Mouse (Mus musculus): ENCODE results near the gene Apol9b. TPM values are rescaled to one million over a fixed set of nuclear protein-coding genes. Genes with fewer than 3 reads are reported as not detected.
"Not testable (repeated sequence)": the region's sequence is repeated elsewhere in the genome, so short reads cannot be mapped to it uniquely, and the experiment has no call there.

The Apol9b gene
- 3.7 and 4.1 TPM in 2 replicates for polyA plus RNA-seq (2012; rRNA removed)

DNA sequence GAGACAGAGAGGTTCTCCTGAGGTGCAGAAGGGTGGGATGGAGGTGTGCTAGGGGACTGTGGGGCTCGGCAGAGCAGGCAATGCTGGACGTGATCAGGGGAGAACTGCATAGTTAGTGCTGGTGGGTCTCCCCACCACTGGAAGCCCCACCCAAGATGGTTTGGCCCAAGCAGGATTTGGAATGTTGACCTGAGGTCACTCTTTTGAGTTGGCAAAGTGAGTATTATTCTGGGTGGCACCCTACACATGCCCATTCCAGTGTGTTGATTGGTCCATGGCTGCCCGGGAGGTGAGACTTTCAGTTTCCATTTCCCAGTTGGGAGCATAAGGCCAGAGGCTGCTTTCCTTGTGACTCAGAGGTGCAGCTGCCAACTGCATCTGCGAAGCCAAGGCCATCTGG, at the start of gene Apol9b:
Gene Apol9b (plus strand): TSS at position 301 of the 400 bp plus-strand sequence.
- not testable (repeated sequence) for DNase-seq (ENCODE audit: low read depth)

DNA sequence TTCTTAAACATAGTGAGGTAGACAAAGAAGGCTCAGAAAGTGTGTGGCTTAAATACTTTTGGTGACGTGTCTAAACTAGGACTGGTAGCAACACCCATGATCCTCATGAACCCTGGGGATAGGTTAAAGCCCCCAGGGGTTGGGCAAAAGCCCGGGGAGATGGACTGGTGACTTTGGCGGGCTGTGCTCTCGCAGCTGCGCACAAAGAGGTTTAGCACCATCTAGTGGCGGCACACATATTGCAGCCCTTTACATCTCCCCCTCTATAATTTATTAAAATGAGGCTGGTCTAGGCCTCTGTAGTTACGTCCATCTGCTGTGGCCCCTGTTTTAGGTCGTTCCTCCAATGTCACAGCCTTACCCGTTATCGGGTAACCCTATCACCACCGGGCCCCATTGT, 44.9 kb upstream of the Apol9b start:
- DNase-seq (ENCODE audit: low read depth) = not testable (repeated sequence)

DNA sequence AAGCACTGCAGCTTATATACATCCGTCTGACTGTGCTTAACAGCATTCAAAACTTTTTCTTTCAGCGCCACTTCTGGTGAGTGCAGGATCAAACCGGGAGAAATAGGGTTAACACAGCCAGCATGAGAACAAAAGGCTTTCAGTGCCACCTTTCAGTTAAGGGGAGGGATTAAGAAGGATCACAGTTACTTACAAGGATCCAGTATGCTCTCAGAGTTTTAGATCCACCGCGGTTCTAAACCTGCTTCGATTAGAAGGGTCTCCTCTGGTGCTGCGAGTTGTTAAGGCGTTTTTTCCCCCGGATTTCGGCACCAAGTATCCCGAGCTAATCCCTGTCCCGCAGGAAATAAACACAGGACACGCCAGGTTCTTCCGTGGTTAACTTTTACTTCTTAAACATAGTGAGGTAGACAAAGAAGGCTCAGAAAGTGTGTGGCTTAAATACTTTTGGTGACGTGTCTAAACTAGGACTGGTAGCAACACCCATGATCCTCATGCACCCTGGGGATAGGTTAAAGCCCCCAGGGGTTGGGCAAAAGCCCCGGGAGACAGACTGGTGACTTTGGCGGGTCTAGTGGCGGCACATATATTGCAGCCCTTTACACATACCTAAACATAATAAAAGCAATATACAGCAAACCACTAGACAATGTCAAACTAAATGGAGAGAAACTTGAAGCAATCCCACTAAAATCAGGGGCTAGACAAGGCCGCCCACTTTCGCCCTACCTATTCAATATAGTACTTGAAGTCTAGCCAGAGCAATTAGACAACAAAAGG, 37.1 kb upstream of the Apol9b start:
- DNase-seq (ENCODE audit: low read depth) = not testable (repeated sequence)

DNA sequence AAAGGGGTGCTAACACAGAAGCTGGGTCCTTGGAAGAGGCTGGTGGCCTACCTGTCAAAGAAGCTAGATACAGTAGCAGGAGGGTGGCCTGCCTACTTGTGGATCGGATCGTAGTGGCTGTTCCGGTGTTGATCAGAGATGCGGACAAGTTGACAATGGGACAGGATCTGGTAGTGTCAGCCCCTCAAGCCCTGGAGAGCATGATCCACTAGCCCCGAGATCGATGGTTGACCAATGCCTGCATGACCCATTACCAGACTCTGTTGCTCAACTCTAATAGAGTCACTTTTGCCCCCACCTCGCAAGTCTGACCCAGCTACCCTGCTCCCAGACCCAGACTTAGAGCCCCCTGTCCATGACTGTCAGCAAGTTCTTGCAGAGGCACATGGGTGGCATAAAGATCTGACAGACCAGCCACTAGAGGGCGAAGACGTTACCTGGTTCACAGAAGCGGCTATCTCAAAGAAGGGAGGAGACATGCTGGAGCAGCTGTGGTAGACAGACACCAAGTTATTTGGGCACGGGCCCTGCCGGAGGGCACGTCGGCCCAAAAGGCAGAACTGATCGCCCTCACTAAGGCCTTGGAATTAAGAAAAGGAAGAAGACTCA, 34.0 kb upstream of the Apol9b start:
- DNase-seq (ENCODE audit: low read depth) = not testable (repeated sequence)

DNA sequence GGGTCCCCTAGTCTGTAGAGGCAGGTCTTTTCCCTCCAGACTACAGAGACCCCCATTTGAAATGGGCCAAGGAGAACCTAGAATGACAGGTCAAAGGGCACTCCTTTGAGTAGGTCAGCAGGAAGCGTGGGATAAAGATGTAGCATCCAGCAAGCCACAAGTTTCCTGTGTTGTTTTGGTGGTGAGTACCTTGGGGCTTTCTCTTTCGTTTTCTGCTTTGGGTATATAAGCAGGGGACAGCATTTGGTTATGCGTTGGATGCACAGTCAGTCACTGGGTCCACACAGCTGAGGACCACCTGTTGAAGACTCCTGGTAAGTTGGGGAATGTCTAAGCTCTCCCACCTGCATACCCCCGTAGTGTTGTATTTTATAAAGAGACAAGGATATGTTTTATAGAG, 30.2 kb upstream of the Apol9b start, which contains the start of gene Apol7e:
Gene Apol7e (plus strand): TSS at position 202 of the 400 bp plus-strand sequence.
- not testable (repeated sequence) for DNase-seq (ENCODE audit: low read depth)

DNA sequence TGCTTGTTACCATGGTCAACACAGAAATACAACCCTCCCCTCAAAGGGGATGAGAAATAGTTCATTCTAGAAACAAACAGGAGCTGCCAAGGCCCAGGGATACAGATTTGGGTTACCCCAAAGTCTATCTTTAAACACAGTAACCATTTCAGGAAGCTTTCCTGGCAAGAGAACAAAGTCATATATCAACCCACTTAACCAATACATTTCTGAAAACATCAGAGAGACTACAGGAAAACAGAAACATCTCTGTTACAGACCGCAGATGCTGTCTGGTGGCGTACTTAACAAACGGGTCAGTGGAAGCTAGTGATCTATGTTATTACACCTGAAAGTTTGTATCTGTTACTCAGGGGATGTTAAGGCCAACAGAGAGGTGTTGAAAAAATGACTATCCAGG, 23.5 kb upstream of the Apol9b start:
- not testable (repeated sequence) for DNase-seq (ENCODE audit: low read depth)

DNA sequence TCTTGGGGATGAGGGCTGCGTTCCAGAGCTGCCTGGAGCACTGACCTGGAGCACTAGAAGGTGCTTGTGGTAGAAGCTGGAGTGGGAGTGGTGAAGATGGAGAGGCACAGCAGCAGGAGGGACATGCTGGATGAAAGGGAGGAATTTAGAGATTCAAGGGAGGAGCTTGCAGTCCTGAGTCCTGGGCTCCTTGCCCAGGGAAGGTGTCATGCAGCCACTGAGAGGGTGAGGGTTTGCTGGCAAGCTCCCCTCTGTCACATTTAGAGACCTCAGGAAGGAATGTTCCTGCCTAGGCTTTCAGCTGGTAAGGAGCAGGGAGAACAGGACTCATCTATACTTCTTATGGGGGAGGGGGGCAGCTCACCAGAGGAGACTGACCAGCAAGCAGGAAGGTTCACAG, 19.9 kb upstream of the Apol9b start:
- not testable (repeated sequence) for DNase-seq (ENCODE audit: low read depth)

DNA sequence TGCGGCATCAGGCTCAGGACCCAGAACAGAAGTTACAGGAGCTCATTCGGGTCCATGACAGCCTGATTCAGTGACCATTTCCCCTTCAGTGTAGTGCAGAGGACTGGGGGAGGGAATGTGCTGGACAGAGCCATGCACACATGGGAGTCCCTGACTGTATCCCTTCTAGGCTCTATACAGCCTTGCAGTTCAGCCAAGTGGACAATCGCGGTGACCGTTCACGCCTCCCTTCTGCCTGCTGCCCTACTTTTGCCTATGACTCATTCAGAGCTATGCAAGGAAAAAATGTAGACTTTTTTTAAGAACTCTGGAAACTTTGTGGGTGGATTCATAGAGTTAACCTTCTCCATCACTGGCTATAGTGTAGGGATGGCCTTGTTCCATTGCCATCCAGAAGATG, 10.6 kb upstream of the Apol9b start:
- DNase-seq (ENCODE audit: low read depth) = not testable (repeated sequence)

DNA sequence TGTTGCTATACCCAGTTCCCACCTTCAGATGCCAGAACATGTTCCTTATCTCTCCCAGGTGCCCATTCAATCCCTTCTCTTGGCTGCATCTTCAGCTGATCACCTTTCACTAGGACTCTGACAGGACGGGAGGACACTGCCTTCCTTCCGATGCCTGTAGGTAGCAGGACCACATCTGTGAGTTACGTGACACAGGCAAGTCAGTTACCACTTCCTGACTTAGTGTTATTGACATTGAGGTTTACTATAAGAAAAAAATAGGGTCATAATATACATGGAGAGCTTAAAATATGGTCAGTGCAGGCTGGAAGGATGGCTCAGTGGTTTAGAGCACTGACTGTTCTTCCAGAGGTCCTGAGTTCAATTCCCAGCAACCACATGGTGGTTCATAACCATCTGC, 7.3 kb upstream of the Apol9b start:
- not testable (repeated sequence) for DNase-seq (ENCODE audit: low read depth)

DNA sequence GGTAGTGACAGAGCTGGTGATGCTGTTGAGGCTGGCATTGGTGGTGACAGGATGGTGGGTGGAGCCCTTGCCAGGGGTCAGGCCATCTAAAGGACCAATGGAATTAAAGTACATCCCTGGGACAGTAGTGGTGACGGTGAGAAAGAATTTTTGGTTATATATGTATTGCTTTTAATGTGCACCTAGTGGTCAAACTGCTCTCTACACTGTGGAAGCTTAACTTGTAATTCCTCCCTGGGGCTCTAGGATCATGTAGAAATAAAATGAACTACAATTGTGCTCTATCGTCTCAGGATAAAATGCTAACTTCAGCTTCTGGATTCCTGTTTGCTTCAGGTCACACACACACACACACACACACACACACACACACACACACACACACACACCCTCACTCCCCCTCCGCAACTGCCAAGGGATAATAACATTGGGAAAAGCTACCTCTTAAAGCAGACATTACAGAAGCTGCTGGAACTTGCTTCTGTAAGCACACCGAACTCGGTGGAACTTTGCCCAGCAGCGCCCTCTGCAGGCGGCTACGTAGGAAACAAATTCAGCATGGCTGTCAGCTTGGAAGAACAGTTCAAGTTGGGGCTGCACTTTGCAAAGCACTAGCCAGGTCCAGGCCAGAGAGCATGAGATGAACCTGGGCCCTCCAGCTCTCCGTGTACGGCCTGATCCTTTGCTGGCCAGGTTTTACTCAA, 4.5 kb upstream of the Apol9b start:
- DNase-seq (ENCODE audit: low read depth) = not testable (repeated sequence)

DNA sequence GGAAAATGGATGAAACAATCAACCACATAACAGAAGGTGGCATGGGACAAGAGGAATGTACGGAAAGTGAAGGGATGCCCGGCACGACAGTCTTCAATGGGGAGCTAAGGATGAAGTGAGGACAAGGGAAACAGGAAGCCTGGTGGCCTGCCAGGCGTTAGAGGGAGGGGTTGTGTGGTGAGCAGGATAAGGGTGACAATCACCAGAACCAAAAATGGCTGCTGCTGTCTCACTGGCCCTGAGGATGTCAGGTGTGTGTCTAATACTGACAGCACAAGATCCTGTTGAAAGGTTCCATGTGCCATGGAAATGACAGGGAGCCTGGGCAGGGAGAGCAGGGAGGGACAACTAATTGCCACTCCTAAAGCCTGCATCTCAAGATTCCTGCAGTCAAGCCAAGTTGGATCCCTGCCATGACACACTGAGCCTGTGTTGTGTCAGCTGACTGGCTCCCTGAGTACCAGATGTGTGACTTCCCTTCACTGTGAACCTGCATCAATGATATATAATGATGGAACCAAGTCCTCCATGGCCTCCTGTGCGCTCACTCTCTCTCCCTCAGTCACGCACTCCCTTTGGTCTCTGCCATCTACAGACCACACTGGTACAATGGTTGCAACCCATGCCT, 3.3 kb upstream of the Apol9b start:
- DNase-seq (ENCODE audit: low read depth) = not testable (repeated sequence)

DNA sequence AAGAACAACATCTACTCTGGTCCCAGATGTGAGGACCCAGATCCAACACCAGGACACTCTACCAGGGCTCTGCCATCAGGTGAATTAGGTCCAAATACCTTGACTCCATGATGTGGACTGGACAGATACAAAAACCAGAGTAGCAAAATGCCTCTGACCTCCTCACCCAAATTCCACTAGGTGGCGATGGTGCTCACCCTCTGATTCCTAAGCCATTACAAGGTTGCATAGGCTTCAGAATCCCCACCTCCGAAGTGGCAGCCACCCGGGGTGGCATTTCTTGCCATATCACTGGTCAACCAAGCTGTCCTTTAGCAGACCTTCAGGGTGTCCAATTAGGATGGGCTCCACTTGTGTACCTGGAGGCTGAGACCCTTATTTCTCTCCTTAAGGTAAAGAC, 1.7 kb upstream of the Apol9b start:
- DNase-seq (ENCODE audit: low read depth) = not testable (repeated sequence)

DNA sequence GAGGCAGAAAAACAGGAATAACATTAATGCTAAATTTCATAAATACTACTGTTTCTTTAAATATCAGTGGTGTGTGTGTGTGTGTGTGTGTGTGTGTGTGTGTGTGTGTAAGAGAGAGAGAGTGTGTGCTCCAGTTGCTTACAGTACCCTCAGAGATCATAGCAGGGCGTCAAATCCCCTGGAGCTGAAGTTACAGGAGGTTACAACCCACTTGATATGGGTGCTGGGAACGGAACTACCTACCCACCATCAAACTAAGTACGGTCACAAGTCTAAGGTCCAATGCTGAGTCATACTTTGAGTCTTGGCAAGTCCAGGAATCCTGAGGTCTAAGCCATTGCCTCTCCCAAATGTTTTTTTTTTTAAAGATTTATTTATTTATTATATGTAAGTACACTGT, 1.1 kb upstream of the Apol9b start:
- DNase-seq (ENCODE audit: low read depth) = not testable (repeated sequence)

DNA sequence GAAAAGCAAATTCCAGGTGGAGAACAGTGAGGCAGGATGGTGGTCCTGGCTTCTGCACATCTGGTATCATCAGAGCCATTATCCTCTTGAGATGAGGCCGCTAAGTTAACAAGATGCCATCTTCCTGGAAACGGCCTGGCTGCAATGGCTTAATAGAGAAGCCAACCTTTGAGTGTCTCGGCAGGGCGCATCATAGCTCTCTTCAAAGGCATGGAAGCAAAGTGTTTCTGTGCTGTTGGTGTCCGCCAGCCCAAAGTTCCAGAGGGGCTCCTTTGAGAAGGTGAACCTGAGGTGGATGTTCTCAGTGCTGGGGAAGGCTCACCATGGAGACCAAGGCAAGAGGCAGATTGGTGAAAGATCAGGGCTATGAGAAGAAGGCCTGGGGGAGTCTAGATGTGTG, 2.8 kb downstream of the Apol9b start:
- DNase-seq (ENCODE audit: low read depth) = no peak

DNA sequence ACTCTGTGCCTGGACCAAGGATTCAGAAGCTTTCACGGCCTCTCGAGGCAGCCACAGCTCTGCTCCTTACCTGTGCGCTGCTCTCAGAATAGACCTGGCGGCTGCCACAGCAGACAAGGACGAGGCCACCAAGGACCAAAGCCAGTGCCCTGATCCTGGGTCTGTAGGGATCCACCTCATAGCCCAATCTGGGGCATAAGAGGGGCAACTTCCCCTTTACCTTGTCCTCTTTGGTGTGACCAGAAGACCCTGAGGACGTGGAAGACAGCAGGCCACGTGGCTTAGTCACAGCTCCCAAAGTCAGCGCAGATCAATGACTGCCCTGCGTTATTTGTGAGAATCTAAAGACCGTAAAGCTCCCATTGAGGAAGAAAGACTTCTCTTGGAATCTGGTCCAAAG, 4.0 kb downstream of the Apol9b start:
- not testable (repeated sequence) for DNase-seq (ENCODE audit: low read depth)

DNA sequence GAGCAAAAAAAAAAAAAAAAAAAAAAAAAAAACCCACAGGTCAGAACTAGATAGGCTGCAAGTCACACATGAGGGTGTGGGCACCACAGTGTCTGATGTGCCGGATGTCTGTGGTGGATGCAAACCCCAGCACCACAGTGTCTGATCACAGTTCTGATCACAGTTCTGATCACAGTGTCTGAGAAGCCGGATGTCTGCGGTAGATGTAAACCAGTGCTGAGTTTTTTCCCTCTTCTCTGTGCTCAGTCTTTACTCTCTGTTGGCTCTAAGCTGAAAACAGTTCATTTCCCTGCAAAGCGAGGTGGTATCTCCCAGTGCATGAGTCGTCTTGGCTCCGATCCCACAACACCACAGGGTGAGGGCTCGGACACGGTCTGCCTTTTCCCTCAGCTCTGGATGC, 4.5 kb downstream of the Apol9b start:
- DNase-seq (ENCODE audit: low read depth) = not testable (repeated sequence)

DNA sequence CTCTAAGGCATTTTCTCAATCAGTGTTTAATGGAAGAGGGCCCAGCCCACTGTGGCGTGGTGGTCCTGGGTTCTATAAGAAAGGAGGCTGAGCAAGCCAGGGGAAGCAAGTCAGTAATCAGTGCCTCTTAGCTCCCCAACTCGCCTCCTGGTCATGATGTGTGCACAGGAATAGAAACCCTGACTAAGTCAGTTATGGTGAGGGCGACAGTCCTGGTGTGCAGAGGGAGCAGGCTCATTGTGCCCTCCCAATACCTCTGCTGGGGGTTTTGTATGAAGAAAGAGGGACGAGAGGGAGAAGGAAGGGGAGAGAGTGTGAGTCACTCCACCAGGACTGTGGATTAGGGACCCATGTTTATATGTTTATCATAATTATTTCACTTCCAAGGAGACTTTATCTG, 5.1 kb downstream of the Apol9b start:
- DNase-seq (ENCODE audit: low read depth) = not testable (repeated sequence)

DNA sequence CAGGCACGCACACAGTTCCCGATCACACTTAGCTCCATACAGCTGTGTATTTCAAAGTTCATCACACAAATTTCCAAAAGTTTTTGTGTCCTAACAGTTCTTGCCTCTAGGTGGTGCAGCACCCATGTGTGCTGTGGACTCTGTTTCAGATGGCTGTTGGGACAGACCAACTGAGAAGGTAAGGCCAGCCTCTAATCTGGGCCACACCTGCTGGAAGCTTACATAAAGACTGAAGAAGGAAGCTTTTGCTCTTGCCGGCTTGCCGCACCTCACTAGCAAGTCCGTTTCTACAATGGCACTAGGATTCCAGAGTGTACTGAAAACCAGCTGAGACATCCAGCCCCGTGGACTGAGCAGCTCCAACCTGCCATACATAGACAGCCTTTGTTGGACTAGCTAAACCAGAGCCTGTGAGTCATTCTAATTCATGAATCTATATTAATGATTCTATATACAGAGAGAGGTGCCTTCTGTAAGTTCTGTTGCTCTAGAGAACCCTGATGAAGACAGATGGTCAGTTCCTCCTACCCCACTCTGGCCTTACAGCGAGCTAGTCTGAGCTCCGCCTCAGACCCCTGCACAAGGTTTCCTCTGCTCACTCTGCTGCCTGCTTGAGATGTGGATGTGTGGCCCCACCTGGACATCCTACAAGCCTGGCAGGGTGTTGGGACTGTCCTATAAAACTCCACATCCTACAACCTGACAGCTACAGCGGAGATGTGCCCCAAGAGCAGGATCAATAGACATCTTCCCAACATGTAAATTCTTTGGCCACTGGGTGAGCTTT, 11.9 kb downstream of the Apol9b start:
- DNase-seq (ENCODE audit: low read depth) = no peak

DNA sequence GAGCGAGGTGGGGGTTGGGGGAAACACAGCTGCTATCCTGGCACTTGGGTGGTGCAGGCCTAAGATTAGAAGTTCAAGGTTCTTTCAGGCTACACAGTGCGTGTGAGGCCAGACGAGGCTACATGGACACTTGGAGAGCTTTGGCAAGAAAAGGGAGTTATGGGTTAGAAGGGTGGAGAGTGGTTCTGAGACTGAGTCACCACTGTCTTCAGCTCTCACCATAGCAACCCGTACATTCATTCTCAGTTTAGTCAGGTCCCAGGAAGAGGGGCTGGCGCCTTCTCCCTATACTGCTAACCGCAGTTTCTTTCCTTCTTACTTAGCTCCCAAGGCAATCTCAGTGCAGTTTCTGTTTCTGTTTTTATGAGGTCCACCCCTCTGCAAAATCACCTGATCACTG, 12.7 kb downstream of the Apol9b start:
- not testable (repeated sequence) for DNase-seq (ENCODE audit: low read depth)

DNA sequence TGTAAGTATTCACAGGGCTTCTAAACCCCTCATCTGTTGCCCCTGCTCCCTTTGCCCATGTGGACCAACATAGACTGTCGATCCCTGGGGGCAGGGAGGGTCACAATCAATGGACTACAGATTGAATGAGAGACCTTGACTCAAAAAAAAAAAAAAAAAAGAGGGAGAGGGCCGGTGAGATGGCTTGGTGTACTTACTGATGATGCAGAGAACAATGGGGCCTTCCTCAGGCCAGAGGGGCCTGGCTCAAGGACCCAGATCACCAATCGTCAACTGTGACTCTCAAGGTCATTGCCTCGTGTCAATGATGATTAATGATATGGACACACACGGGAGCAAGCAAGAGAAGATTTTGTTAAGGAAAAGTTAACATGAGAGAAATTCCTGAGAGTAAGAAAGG, 15.8 kb downstream of the Apol9b start:
- DNase-seq (ENCODE audit: low read depth) = no peak

DNA sequence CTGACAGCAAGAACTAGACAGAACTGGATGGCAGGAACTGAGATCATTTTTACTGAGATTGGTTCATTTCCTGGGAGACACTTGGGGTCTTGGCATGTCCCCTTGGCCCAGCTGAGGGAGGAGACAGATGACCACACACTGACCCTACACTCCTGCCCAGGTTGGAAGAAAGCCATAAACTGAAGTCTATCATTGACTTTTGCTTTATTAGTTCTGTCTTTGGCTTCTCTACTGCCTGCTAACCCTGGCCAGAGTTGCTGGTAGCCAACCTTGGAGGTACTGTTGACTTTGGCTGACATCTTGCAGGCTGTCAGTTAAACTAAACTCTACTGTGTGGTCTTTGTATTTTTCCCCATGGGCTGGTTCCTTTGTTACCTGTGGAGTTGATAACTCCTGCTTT, 16.2 kb downstream of the Apol9b start:
- DNase-seq (ENCODE audit: low read depth) = no peak
